Mouse (Mus musculus): Measurements from ENCODE around the gene Serpina1b.
"Not testable (repeated sequence)": the region's sequence is repeated elsewhere in the genome, so short reads cannot be mapped to it uniquely, and the experiment has no call there.

GRCm38 (mm10) chr12:103737791-103738580 lies 92.2 kb downstream of the Serpina1b start:
- not testable (repeated sequence) for TF ChIP-seq GATA1 (IDR thresholded peaks at IDR 0.05; ENCODE audit: borderline replicate concordance, low read length); FLI1 (IDR thresholded peaks at IDR 0.05; ENCODE audit: low read length)

Data from megakaryocyte, embryonic 14.5 days (primary cell).